Mouse (Mus musculus) cerebellum, adult 8-10 months (tissue): ENCODE data around the gene Sbf2.
"Not testable (repeated sequence)": the region's sequence is repeated elsewhere in the genome, so short reads cannot be mapped to it uniquely, and the experiment has no call there.

Experiments used
- DNase-seq: peaks from one replicate; pipeline ENCODE4 v3.0.0; 2022

Sbf2 gene

GRCm38 (mm10) chr7:110565815-110566549 is 48.7 kb downstream of the Sbf2 start:
- peak; percentile 84 for DNase-seq

GRCm38 (mm10) chr7:110561647-110562046 is 53.1 kb downstream of the Sbf2 start:
- DNase-seq: no peak

- DNase-seq: no peak
These were observed 57.7 kb downstream of the Sbf2 start for GRCm38 (mm10) chr7:110557001-110557400.

GRCm38 (mm10) chr7:110556221-110556620 is 58.5 kb downstream of the Sbf2 start:
- DNase-seq: no peak

- DNase-seq: no peak
These were observed 59.5 kb downstream of the Sbf2 start for GRCm38 (mm10) chr7:110555260-110555659.

- DNase-seq: no peak
These were observed 66.5 kb downstream of the Sbf2 start for GRCm38 (mm10) chr7:110548268-110548667.

- DNase-seq: no peak
These were observed 71.4 kb downstream of the Sbf2 start for GRCm38 (mm10) chr7:110543341-110543740.

- DNase-seq: no peak
These were observed 75.5 kb downstream of the Sbf2 start for GRCm38 (mm10) chr7:110539266-110539665.

GRCm38 (mm10) chr7:110530295-110530694 is 84.4 kb downstream of the Sbf2 start:
- DNase-seq: not testable (repeated sequence)

- DNase-seq: no peak
These were observed 89.5 kb downstream of the Sbf2 start for GRCm38 (mm10) chr7:110525090-110525775.

GRCm38 (mm10) chr7:110516241-110517220 is 98.2 kb downstream of the Sbf2 start:
- no peak for DNase-seq

GRCm38 (mm10) chr7:110514131-110514530 is 100.6 kb downstream of the Sbf2 start:
- peak; percentile 28 for DNase-seq

GRCm38 (mm10) chr7:110498653-110499052 is 116.1 kb downstream of the Sbf2 start:
- no peak for DNase-seq

GRCm38 (mm10) chr7:110491038-110491437 is 123.7 kb downstream of the Sbf2 start:
- DNase-seq: no peak

GRCm38 (mm10) chr7:110485051-110485450 is 129.7 kb downstream of the Sbf2 start:
- no peak for DNase-seq

GRCm38 (mm10) chr7:110470987-110471386 is 143.7 kb downstream of the Sbf2 start:
- no peak for DNase-seq

- no peak for DNase-seq
These were observed 151.3 kb downstream of the Sbf2 start for GRCm38 (mm10) chr7:110463471-110463870.

- peak; percentile 55 for DNase-seq
These were observed 182.4 kb downstream of the Sbf2 start for GRCm38 (mm10) chr7:110432301-110432700.

GRCm38 (mm10) chr7:110416318-110416717 is 198.4 kb downstream of the Sbf2 start:
- no peak for DNase-seq

- DNase-seq: no peak
These were observed 200.4 kb downstream of the Sbf2 start for GRCm38 (mm10) chr7:110414276-110414675.

- no peak for DNase-seq
These were observed 212.6 kb downstream of the Sbf2 start for GRCm38 (mm10) chr7:110402092-110402491.

GRCm38 (mm10) chr7:110392576-110392975 is 222.1 kb downstream of the Sbf2 start:
- no peak for DNase-seq

GRCm38 (mm10) chr7:110391632-110392031 is 223.1 kb downstream of the Sbf2 start:
- no peak for DNase-seq
